Mouse (Mus musculus) telencephalon, adult 2 months (tissue): Measurements from ENCODE around the gene Rhox4g.
"Not testable (repeated sequence)": the region's sequence is repeated elsewhere in the genome, so short reads cannot be mapped to it uniquely, and the experiment has no call there.

Experiments
- DNase-seq: peaks from one replicate; pipeline ENCODE4 v3.0.0-alpha.2; 2011; ENCODE audit warnings: low read depth, low spot score

The Rhox4g gene

GRCm38 (mm10) chrX:37651227-37651626 lies at the start of gene Rhox4g:
TSS of gene Rhox4g (minus strand) at chrX:37651327.
- DNase-seq = not testable (repeated sequence)

DNA sequence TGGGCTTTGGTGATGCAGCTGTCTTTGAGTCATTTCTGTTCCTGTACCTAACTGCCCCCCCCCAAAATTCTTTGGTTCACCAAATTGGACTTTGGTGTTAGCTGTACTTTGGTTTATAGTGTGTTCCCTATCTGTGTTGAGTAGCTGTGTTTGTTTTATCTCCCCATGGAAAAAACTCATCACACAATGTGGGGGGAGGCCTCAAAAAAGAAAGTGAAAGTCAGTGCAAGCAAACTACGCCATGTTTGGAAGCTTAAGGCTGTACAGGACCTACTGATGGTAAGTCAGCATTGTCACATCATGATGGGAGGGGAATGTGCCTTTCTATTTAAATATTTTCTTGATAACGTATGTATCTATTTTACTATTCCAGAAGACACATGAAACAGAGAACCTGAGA lies 41.1 kb upstream of the Rhox4g start:
- DNase-seq = no peak

DNA sequence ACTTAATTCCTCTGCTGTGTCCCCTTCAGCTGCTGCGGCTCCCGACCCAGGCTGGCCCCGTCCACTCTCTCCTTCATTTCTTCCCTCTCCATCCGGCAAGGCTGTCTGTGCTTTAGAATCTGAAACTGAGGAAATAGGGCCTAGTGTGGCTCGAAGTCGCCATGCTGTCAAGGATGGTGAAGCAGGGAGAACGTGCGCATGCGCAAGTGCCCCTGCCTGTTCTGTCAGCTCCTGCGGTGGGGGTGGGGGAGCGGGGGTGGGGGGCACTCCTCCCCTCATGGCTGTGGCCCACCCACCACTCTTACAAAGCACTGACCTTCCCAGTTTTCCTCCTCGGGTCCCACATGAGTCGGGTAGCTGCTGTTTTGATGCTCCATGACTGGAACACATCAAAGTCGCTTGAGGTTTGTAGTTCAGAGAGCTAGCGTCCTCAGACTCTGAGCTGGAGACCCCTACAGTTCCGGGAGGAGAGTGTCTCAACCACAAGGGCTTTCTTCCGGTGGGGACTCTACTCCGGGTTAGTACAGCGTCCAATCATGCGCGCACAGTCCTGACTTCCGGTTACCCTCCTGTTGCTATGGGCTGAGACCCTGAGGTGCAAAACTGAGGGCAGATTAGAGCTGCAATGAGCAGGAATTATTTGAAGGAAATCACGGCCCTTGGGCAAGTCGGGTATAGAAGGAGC lies 32.0 kb upstream of the Rhox4g start:
- no peak for DNase-seq

DNA sequence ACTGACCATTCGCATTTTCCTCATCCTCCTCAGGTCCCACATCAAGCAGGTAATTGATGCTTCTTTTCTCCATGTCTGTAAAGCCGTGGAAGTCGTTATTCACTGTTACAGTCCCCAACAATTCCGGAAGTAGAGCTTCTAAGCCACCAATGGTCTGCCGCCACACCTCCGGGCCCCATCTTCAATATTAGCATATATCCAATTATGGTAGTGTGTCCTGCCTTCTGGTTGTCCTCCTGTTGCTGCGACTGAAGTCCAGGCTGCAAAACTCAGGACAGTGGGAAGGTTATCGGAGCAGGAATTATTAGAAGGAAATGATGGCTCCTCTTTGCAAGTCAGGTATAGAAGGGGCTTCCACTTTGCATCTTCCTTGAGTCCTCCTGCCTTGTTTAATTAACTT lies 22.1 kb upstream of the Rhox4g start, which contains the start of gene Rhox2h:
TSS of gene Rhox2h (minus strand) at position 101 of the 400 bp plus-strand sequence.
- not testable (repeated sequence) for DNase-seq

DNA sequence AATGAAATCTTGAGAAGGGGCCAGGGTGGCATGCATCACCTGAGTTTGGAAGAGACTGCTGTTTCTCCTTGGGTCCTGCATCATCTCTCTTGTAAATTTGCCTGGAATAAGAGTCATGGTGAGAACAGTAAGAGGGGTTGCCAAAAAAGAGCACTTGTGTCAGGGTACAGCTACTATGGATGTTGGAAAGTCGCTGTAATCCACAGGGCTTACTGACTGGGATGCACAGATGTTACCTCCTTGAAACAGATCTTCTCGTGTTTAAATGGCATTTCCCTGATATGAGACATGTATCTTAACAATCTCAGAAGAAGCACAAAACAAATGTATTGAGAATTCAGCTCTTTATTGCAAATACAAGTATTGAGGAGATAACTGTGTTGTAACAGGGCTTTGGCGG lies 17.5 kb upstream of the Rhox4g start, which contains the start of gene Rhox3h:
TSS of gene Rhox3h (minus strand) at position 101 of the 400 bp plus-strand sequence.
- DNase-seq = not testable (repeated sequence)

DNA sequence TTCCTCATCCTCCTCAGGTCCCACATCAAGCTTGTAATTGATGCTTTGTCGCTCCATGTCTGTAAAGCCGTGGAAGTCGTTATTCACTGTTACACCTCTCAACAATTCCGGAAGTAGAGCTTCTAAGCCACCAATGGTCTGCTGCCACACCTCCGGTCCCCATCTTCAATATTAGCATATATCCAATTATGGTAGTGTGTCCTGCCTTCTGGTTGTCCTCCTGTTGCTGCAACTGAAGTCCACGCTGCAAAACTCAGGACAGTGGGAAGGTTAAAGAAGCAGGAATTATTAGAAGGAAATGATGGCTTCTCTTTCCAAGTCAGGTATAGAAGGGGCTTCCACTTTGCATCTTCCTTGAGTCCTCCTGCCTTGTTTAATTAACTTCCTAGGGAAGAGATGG lies 7.8 kb downstream of the Rhox4g start, which contains the start of gene Rhox2g:
TSS of gene Rhox2g (minus strand) at position 101 of the 400 bp plus-strand sequence.
- not testable (repeated sequence) for DNase-seq

DNA sequence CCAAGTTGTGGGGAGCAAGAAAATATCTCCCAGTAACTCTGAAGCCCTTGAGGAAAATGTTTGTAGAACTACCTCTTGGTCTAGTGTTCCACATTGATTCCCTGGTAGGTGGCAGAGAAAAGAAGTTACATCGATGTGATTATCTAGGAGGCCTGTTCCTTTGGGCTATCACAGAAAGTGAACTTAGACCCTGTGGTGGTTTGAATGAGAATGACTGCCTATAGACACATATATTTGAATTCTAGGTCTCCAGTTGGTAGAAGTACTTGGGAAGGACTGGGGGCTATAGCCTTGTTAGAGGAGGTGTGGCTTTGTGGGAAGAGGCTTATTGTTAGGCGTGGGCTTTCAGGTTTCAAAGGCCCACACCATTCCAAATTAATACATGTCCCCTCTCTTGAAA lies 22.6 kb downstream of the Rhox4g start, which contains the start of gene Rhox3g:
TSS of gene Rhox3g (minus strand) at position 101 of the 400 bp plus-strand sequence.
- not testable (repeated sequence) for DNase-seq

DNA sequence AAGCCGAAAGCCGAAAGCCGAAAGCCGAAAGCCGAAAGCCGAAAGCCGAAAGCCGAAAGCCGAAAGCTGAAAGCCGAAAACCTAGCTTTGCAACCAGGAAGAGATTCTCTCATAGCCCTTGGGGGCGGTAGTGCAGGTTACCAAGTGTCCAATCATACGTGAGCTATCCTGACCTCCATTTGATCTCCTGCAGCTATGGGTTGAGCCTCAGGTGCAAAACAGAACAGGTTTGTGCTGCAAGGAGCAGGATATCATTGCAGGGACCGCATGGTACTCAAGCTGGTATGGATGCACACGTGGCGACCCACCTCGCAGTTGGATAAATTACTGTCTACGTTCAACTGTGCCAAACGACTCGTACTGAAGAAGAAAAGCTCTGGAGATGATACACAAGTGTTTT lies 43.5 kb downstream of the Rhox4g start, which contains the start of gene Rhox4f:
TSS of gene Rhox4f (minus strand) at position 101 of the 400 bp plus-strand sequence.
- DNase-seq = not testable (repeated sequence)
